Mouse (Mus musculus): Measurements from ENCODE around the gene Kank3.
"Not testable (repeated sequence)": the region's sequence is repeated elsewhere in the genome, so short reads cannot be mapped to it uniquely, and the experiment has no call there.

GRCm38 (mm10) chr17:33823171-33823570, 12.9 kb downstream of the Kank3 start:
- TF ChIP-seq CTCF, EP300 (IDR thresholded peaks at IDR 0.05): not testable (repeated sequence)

Measured in lung, postnatal 0 days (tissue).